Mouse (Mus musculus): ENCODE data around the gene Uchl3.

DNA sequence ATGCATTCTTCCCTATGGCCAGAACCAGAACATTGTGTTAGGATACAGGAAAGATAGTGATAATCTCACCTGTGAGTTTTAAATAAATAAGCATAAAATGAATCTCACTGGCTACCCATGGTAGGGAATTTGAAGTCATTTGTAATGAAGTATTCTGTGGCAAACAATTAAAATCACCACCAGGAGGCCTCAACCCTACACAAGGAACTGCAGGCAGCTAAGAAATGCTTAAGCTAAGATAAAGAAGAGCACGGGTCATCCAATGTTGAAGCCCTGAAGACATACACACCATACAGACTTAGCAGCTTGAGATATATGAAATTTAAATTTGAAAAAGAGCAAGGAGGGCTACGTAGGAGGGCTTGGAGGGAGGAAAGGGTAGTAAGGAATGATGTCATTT lies 47.9 kb upstream of the Uchl3 start:
- TF ChIP-seq CTCF (conservative IDR thresholded peaks at IDR 0.05; ENCODE audit: insufficient read depth, insufficient read length, low read depth, low read length) (no peak), POLR2A (IDR thresholded peaks at IDR 0.05; ENCODE audit: low read depth, low read length) (no peak)

Data from kidney, adult 2 months (tissue).